Mouse (Mus musculus): ENCODE data around the gene Limch1. TPM values are rescaled to one million over a fixed set of nuclear protein-coding genes. Genes with fewer than 3 reads are reported as not detected.

Limch1 gene
- total RNA-seq, 2 experiments from 2014 or later: 120 to 123 TPM

GRCm38 (mm10) chr5:66822500-66823205 is 77.0 kb downstream of the Limch1 start:
- DNase-seq (ENCODE audit: low spot score in 2 of 2): no peak

- DNase-seq (ENCODE audit: low spot score in 2 of 2): no peak
Measured at GRCm38 (mm10) chr5:66825586-66825985, 80.0 kb downstream of the Limch1 start.

GRCm38 (mm10) chr5:66826844-66827243 is 81.2 kb downstream of the Limch1 start:
- DNase-seq (ENCODE audit: low spot score in 2 of 2): no peak

- DNase-seq (ENCODE audit: low spot score in 2 of 2): no peak
Measured at GRCm38 (mm10) chr5:66829505-66829904, 83.9 kb downstream of the Limch1 start.

GRCm38 (mm10) chr5:66830206-66830605 is 84.6 kb downstream of the Limch1 start:
- DNase-seq (ENCODE audit: low spot score in 2 of 2): no peak

- no peak for DNase-seq (ENCODE audit: low spot score in 2 of 2)
Measured at GRCm38 (mm10) chr5:66834756-66835155, 89.1 kb downstream of the Limch1 start.

- no peak for DNase-seq (ENCODE audit: low spot score in 2 of 2)
Measured at GRCm38 (mm10) chr5:66836892-66837291, 91.3 kb downstream of the Limch1 start.

GRCm38 (mm10) chr5:66841971-66842370 is 96.3 kb downstream of the Limch1 start:
- no peak for DNase-seq (ENCODE audit: low spot score in 2 of 2)

- no peak for DNase-seq (ENCODE audit: low spot score in 2 of 2)
Measured at GRCm38 (mm10) chr5:66842776-66843175, 97.1 kb downstream of the Limch1 start.

- no peak for DNase-seq (ENCODE audit: low spot score in 2 of 2)
Measured at GRCm38 (mm10) chr5:66848136-66848535, 102.5 kb downstream of the Limch1 start.

GRCm38 (mm10) chr5:66849148-66849547 is 103.5 kb downstream of the Limch1 start:
- DNase-seq (ENCODE audit: low spot score in 2 of 2): no peak

- peak; percentile 30 to 40 for DNase-seq (ENCODE audit: low spot score in 2 of 2)
Measured at GRCm38 (mm10) chr5:66850721-66851251, 105.2 kb downstream of the Limch1 start.

- DNase-seq (ENCODE audit: low spot score in 2 of 2): no peak
Measured at GRCm38 (mm10) chr5:66851708-66852107, 106.1 kb downstream of the Limch1 start.

- DNase-seq (ENCODE audit: low spot score in 2 of 2): no peak
Measured at GRCm38 (mm10) chr5:66854263-66854662, 108.6 kb downstream of the Limch1 start.

GRCm38 (mm10) chr5:66855358-66856107 is 109.9 kb downstream of the Limch1 start:
- DNase-seq (ENCODE audit: low spot score in 2 of 2): no peak

- no peak for DNase-seq (ENCODE audit: low spot score in 2 of 2)
Measured at GRCm38 (mm10) chr5:66859506-66859905, 113.9 kb downstream of the Limch1 start.

GRCm38 (mm10) chr5:66861232-66862035 is 115.8 kb downstream of the Limch1 start:
- DNase-seq (ENCODE audit: low spot score in 2 of 2): no peak

GRCm38 (mm10) chr5:66862151-66862550 is 116.5 kb downstream of the Limch1 start:
- DNase-seq (ENCODE audit: low spot score in 2 of 2): no peak

- DNase-seq (ENCODE audit: low spot score in 2 of 2): peak in 1 of 2 experiments; percentile 25
Measured at GRCm38 (mm10) chr5:66865229-66865628, 119.6 kb downstream of the Limch1 start.

GRCm38 (mm10) chr5:66866019-66866418 is 120.4 kb downstream of the Limch1 start:
- no peak for DNase-seq (ENCODE audit: low spot score in 2 of 2)

- DNase-seq (ENCODE audit: low spot score in 2 of 2): no peak
Measured at GRCm38 (mm10) chr5:66869545-66869944, 123.9 kb downstream of the Limch1 start.
